Mouse (Mus musculus): Measurements from ENCODE around the gene Cdk8. TPM values are rescaled to one million over a fixed set of nuclear protein-coding genes. Genes with fewer than 3 reads are reported as not detected.

Gene Cdk8
- polyA plus RNA-seq, 1 experiment from 2014 or later = 17.1 TPM

GRCm38 (mm10) chr5:146265934-146266591 is 35.0 kb downstream of the Cdk8 start:
- Histone ChIP-seq H3K9ac (ENCODE audit: low read length) (no peak overlapping the region), H3K4me2 (ENCODE audit: low read length) (no peak overlapping the region), H3K36me3 (ENCODE audit: control insufficient read depth, insufficient read depth, low read length) (peaks cover 17% of the 10 kb centered on the region), H3K27me3 (ENCODE audit: control insufficient read depth, insufficient read depth, low read length) (no peaks in the 10 kb centered on the region), H3K4me1 (ENCODE audit: control insufficient read depth in 2 of 2, insufficient read depth in 2 of 2, low read length in 2 of 2) (peaks cover 0 to 4% of the 10 kb centered on the region in 2 experiments; a peak in 1 of 4 replicates), H3K9me3 (ENCODE audit: control insufficient read depth, low read length) (no peaks in the 10 kb centered on the region), H3K27ac (replicated peaks in 1 of 2; ENCODE audit: control insufficient read depth in 1 of 2, insufficient read depth in 1 of 2, low read depth in 2 of 2, low read length in 2 of 2) (no peak overlapping the region), H3K4me3 (ENCODE audit: control insufficient read depth in 1 of 2, insufficient read depth in 1 of 2, low read depth in 1 of 2, low read length in 2 of 2) (no peak overlapping the region)
- WGBS = 76% methylated on average over 5 of the region's 6 CpGs
- no peak for ATAC-seq (ENCODE audit: insufficient number of reproducible peaks, insufficient read depth, low FRiP score, low read depth)

DNA sequence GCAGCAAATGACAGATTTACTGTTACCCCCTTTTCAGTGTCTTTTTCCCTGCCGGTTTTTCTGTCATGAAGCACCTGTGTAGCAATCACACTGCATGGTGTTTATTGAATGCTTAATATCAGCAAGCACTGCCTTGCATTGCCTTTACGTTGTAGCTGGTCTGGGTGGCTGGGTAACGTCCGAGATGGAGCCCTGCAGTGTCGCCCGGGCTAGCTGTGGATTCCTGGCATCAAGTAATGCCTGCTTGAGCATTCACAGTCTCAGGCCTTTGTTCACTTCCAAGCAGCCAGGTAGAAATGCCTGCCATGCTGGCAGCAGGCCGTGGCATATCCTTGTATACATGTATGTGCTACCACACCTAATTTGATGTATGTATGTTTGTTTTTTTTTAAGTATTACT is 36.7 kb downstream of the Cdk8 start:
- no peaks in the 10 kb centered on the region for H3K27me3 ChIP-seq (ENCODE audit: control insufficient read depth, insufficient read depth, low read length)
- H3K27ac ChIP-seq (replicated peaks in 1 of 2; ENCODE audit: control insufficient read depth in 1 of 2, insufficient read depth in 1 of 2, low read depth in 2 of 2, low read length in 2 of 2) = no peak overlapping the region
- no peak overlapping the region for H3K9ac ChIP-seq (ENCODE audit: low read length)
- H3K36me3 ChIP-seq (ENCODE audit: control insufficient read depth, insufficient read depth, low read length) = peaks cover 29% of the 10 kb centered on the region
- ATAC-seq (ENCODE audit: insufficient number of reproducible peaks, insufficient read depth, low FRiP score, low read depth) = no peak
- H3K4me3 ChIP-seq (ENCODE audit: control insufficient read depth in 1 of 2, insufficient read depth in 1 of 2, low read depth in 1 of 2, low read length in 2 of 2) = no peak overlapping the region
- peaks cover 0 to 4% of the 10 kb centered on the region in 2 experiments; a peak in 1 of 4 replicates for H3K4me1 ChIP-seq (ENCODE audit: control insufficient read depth in 2 of 2, insufficient read depth in 2 of 2, low read length in 2 of 2)
- H3K9me3 ChIP-seq (ENCODE audit: control insufficient read depth, low read length) = no peaks in the 10 kb centered on the region
- 83% methylated on average over 7 of the region's 7 CpGs for WGBS
- H3K4me2 ChIP-seq (ENCODE audit: low read length) = no peak overlapping the region

GRCm38 (mm10) chr5:146270593-146270992 is 39.6 kb downstream of the Cdk8 start:
- H3K36me3 ChIP-seq (ENCODE audit: control insufficient read depth, insufficient read depth, low read length) = peaks cover 46% of the 10 kb centered on the region
- H3K27me3 ChIP-seq (ENCODE audit: control insufficient read depth, insufficient read depth, low read length) = no peaks in the 10 kb centered on the region
- H3K27ac ChIP-seq (replicated peaks in 1 of 2; ENCODE audit: control insufficient read depth in 1 of 2, insufficient read depth in 1 of 2, low read depth in 2 of 2, low read length in 2 of 2) = no peak overlapping the region
- no peak overlapping the region for H3K4me2 ChIP-seq (ENCODE audit: low read length)
- H3K9ac ChIP-seq (ENCODE audit: low read length) = no peak overlapping the region
- no peaks in the 10 kb centered on the region for H3K4me1 ChIP-seq (ENCODE audit: control insufficient read depth in 2 of 2, insufficient read depth in 2 of 2, low read length in 2 of 2)
- no peak for ATAC-seq (ENCODE audit: insufficient number of reproducible peaks, insufficient read depth, low FRiP score, low read depth)
- H3K9me3 ChIP-seq (ENCODE audit: control insufficient read depth, low read length) = no peaks in the 10 kb centered on the region
- 88% methylated on average over 9 of the region's 9 CpGs for WGBS
- no peak overlapping the region for H3K4me3 ChIP-seq (ENCODE audit: control insufficient read depth in 1 of 2, insufficient read depth in 1 of 2, low read depth in 1 of 2, low read length in 2 of 2)

- H3K36me3 ChIP-seq (ENCODE audit: control insufficient read depth, insufficient read depth, low read length) = peaks cover 53% of the 10 kb centered on the region
- no peak for ATAC-seq (ENCODE audit: insufficient number of reproducible peaks, insufficient read depth, low FRiP score, low read depth)
- no peak overlapping the region for H3K4me3 ChIP-seq (ENCODE audit: control insufficient read depth in 1 of 2, insufficient read depth in 1 of 2, low read depth in 1 of 2, low read length in 2 of 2)
- H3K9me3 ChIP-seq (ENCODE audit: control insufficient read depth, low read length) = no peaks in the 10 kb centered on the region
- no peak overlapping the region for H3K9ac ChIP-seq (ENCODE audit: low read length)
- H3K27me3 ChIP-seq (ENCODE audit: control insufficient read depth, insufficient read depth, low read length) = no peaks in the 10 kb centered on the region
- no peaks in the 10 kb centered on the region for H3K4me1 ChIP-seq (ENCODE audit: control insufficient read depth in 2 of 2, insufficient read depth in 2 of 2, low read length in 2 of 2)
- 91% methylated on average over 5 of the region's 5 CpGs for WGBS
- no peak overlapping the region for H3K27ac ChIP-seq (replicated peaks in 1 of 2; ENCODE audit: control insufficient read depth in 1 of 2, insufficient read depth in 1 of 2, low read depth in 2 of 2, low read length in 2 of 2)
- H3K4me2 ChIP-seq (ENCODE audit: low read length) = no peak overlapping the region
Measured at GRCm38 (mm10) chr5:146271662-146272061, 40.6 kb downstream of the Cdk8 start.

DNA sequence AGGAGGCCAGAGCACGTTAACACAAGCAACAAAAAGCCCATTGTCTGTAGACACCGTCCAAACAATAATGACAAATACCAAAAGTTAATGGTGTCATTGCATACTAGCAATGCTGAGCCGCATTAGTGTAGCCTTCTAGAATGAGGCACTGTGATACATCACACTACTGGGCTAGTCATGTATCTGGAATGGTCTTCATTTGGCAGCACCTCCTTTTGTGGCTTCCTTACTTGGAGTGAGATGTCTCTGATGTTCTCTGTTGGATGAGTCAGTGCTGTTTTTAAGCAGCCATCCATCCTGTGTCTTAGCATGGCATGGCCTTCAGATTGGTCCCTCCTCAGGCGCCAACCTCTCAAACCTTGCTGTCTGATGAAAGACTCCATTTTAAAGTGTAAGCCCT is 42.1 kb downstream of the Cdk8 start:
- H3K27me3 ChIP-seq (ENCODE audit: control insufficient read depth, insufficient read depth, low read length) = no peaks in the 10 kb centered on the region
- H3K4me1 ChIP-seq (ENCODE audit: control insufficient read depth in 2 of 2, insufficient read depth in 2 of 2, low read length in 2 of 2) = no peaks in the 10 kb centered on the region
- no peak overlapping the region for H3K4me3 ChIP-seq (ENCODE audit: control insufficient read depth in 1 of 2, insufficient read depth in 1 of 2, low read depth in 1 of 2, low read length in 2 of 2)
- no peaks in the 10 kb centered on the region for H3K9me3 ChIP-seq (ENCODE audit: control insufficient read depth, low read length)
- ATAC-seq (ENCODE audit: insufficient number of reproducible peaks, insufficient read depth, low FRiP score, low read depth) = no peak
- H3K36me3 ChIP-seq (ENCODE audit: control insufficient read depth, insufficient read depth, low read length) = peaks cover 57% of the 10 kb centered on the region
- 85% methylated on average over 4 of the region's 4 CpGs for WGBS
- no peak overlapping the region for H3K9ac ChIP-seq (ENCODE audit: low read length)
- no peak overlapping the region for H3K27ac ChIP-seq (replicated peaks in 1 of 2; ENCODE audit: control insufficient read depth in 1 of 2, insufficient read depth in 1 of 2, low read depth in 2 of 2, low read length in 2 of 2)
- no peak overlapping the region for H3K4me2 ChIP-seq (ENCODE audit: low read length)

- Histone ChIP-seq H3K36me3 (ENCODE audit: control insufficient read depth, insufficient read depth, low read length) (peaks cover 49% of the 10 kb centered on the region), H3K4me1 (ENCODE audit: control insufficient read depth in 2 of 2, insufficient read depth in 2 of 2, low read length in 2 of 2) (no peaks in the 10 kb centered on the region), H3K4me2 (ENCODE audit: low read length) (no peak overlapping the region), H3K4me3 (ENCODE audit: control insufficient read depth in 1 of 2, insufficient read depth in 1 of 2, low read depth in 1 of 2, low read length in 2 of 2) (no peak overlapping the region), H3K27ac (replicated peaks in 1 of 2; ENCODE audit: control insufficient read depth in 1 of 2, insufficient read depth in 1 of 2, low read depth in 2 of 2, low read length in 2 of 2) (no peak overlapping the region), H3K27me3 (ENCODE audit: control insufficient read depth, insufficient read depth, low read length) (no peaks in the 10 kb centered on the region), H3K9ac (ENCODE audit: low read length) (no peak overlapping the region), H3K9me3 (ENCODE audit: control insufficient read depth, low read length) (no peaks in the 10 kb centered on the region)
- WGBS = 89% methylated on average over 4 of the region's 4 CpGs
- ATAC-seq (ENCODE audit: insufficient number of reproducible peaks, insufficient read depth, low FRiP score, low read depth) = no peak
Measured at GRCm38 (mm10) chr5:146274420-146275045, 43.5 kb downstream of the Cdk8 start.

DNA sequence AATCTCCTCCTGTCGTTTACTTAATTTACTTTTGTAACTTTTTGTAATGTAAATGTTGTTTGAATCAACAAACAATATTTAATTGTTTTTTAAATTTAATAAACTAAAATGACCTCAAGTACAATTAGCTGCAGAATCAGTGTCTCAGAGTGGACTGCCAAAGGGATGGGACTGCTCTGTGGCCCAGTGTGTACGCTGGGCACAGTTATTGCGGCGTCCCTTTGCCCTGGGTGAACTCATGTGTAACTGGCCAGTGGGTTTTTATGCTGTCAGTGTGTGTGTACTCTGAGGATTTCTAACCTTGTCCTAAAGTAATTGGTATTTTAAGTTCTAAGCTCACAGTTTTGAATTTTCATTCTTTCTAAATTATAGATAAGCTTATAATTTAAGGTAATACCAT is 46.5 kb downstream of the Cdk8 start:
- H3K4me2 ChIP-seq (ENCODE audit: low read length) = no peak overlapping the region
- no peak overlapping the region for H3K4me3 ChIP-seq (ENCODE audit: control insufficient read depth in 1 of 2, insufficient read depth in 1 of 2, low read depth in 1 of 2, low read length in 2 of 2)
- WGBS = 93% methylated on average over 4 of the region's 4 CpGs
- H3K9me3 ChIP-seq (ENCODE audit: control insufficient read depth, low read length) = no peaks in the 10 kb centered on the region
- H3K36me3 ChIP-seq (ENCODE audit: control insufficient read depth, insufficient read depth, low read length) = peaks cover 31% of the 10 kb centered on the region
- H3K9ac ChIP-seq (ENCODE audit: low read length) = no peak overlapping the region
- ATAC-seq (ENCODE audit: insufficient number of reproducible peaks, insufficient read depth, low FRiP score, low read depth) = no peak
- H3K4me1 ChIP-seq (ENCODE audit: control insufficient read depth in 2 of 2, insufficient read depth in 2 of 2, low read length in 2 of 2) = no peaks in the 10 kb centered on the region
- H3K27ac ChIP-seq (replicated peaks in 1 of 2; ENCODE audit: control insufficient read depth in 1 of 2, insufficient read depth in 1 of 2, low read depth in 2 of 2, low read length in 2 of 2) = no peak overlapping the region
- H3K27me3 ChIP-seq (ENCODE audit: control insufficient read depth, insufficient read depth, low read length) = no peaks in the 10 kb centered on the region

DNA sequence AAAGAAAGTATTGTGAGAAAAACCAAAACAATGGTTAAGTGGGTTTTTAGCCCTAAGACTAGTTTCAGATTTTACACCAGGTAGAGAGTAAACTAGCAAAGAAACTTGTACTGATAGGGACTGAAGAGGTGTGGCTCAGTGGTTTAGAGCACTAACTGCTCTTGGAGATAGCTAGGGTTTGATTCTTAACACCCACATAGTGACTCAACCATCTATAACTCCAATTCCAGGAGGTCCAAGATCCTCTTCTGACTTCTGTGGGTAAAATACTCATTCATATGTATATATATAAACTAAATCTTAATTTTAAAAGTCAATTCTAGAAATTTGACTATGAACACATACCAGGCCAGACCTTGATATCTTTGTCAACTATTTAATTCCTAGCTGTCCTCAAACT is 49.0 kb downstream of the Cdk8 start:
- no peak for ATAC-seq (ENCODE audit: insufficient number of reproducible peaks, insufficient read depth, low FRiP score, low read depth)
- Histone ChIP-seq H3K9ac (ENCODE audit: low read length) (no peak overlapping the region), H3K4me2 (ENCODE audit: low read length) (no peak overlapping the region), H3K4me3 (ENCODE audit: control insufficient read depth in 1 of 2, insufficient read depth in 1 of 2, low read depth in 1 of 2, low read length in 2 of 2) (no peak overlapping the region), H3K27me3 (ENCODE audit: control insufficient read depth, insufficient read depth, low read length) (no peaks in the 10 kb centered on the region), H3K4me1 (ENCODE audit: control insufficient read depth in 2 of 2, insufficient read depth in 2 of 2, low read length in 2 of 2) (no peaks in the 10 kb centered on the region), H3K9me3 (ENCODE audit: control insufficient read depth, low read length) (no peaks in the 10 kb centered on the region), H3K27ac (replicated peaks in 1 of 2; ENCODE audit: control insufficient read depth in 1 of 2, insufficient read depth in 1 of 2, low read depth in 2 of 2, low read length in 2 of 2) (no peak overlapping the region), H3K36me3 (ENCODE audit: control insufficient read depth, insufficient read depth, low read length) (peaks cover 33% of the 10 kb centered on the region)
